Mouse (Mus musculus) midbrain, embryonic 11.5 days (tissue): ENCODE measurements at regions not wholly inside any gene's neighbourhood (a gene's known extent, or its start where the extent isn't known, plus 50 kb on each side); places are given as distances from the start of the nearest gene placed in this dataset.

Experiments
- ATAC-seq: fragments of 200-750 bp; cut with Nextera tagmentation; 2 replicates; pipeline ENCODE4 v1.8.0; 2017; ENCODE audit warnings: moderate TSS enrichment, moderate library complexity; ENCODE audit not compliant: low FRiP score
- DNase-seq: peaks from one replicate; pipeline ENCODE4 v3.0.0; 2015; ENCODE audit warnings: low spot score; ENCODE audit errors: missing footprints
- H3K27ac ChIP-seq: fragments of 300-500 bp; sonication (generic); 2 replicates; pipeline ENCODE4 v1.5.1; 2014; ENCODE audit warnings: low read depth, low read length
- H3K27me3 ChIP-seq: fragments of 300-500 bp; sonication (generic); 2 replicates; pipeline ENCODE4 v1.6.1; 2014; ENCODE audit warnings: mild to moderate bottlenecking, low read length, moderate library complexity, mixed read lengths; ENCODE audit not compliant: control insufficient read depth, insufficient read depth
- H3K36me3 ChIP-seq: fragments of 300-500 bp; sonication (generic); 2 replicates; pipeline ENCODE4 v1.6.1; 2014; ENCODE audit warnings: mild to moderate bottlenecking, low read length, moderate library complexity, mixed read lengths; ENCODE audit not compliant: control insufficient read depth, insufficient read depth
- H3K4me1 ChIP-seq: fragments of 300-500 bp; sonication (generic); 2 replicates; pipeline ENCODE4 v1.6.1; 2014; ENCODE audit warnings: low read length; ENCODE audit not compliant: control insufficient read depth, insufficient read depth
- H3K4me2 ChIP-seq: fragments of 300-500 bp; sonication (generic); 2 replicates; pipeline ENCODE4 v1.6.1; 2014; ENCODE audit warnings: mild to moderate bottlenecking, moderate library complexity
- H3K4me3 ChIP-seq: fragments of 300-500 bp; sonication (generic); 2 replicates; pipeline ENCODE4 v1.5.1; 2014; ENCODE audit warnings: low read depth, low read length
- H3K9ac ChIP-seq: fragments of 300-500 bp; sonication (generic); 2 replicates; pipeline ENCODE4 v1.6.1; 2014; ENCODE audit warnings: low read length
- H3K9me3 ChIP-seq: fragments of 300-500 bp; sonication (generic); 2 replicates; pipeline ENCODE4 v1.6.1; 2016; ENCODE audit warnings: low read length; ENCODE audit not compliant: control insufficient read depth
- WGBS: fragments of 180-500 bp; shearing (Covaris S2); extraction: QIAGEN DNeasy Blood & Tissue Kit; methylation state at CpG from one replicate; pipeline ENCODE4 v1.1.7; 2014; 5-methylcytosine and 5-hydroxymethylcytosine counted together

DNA sequence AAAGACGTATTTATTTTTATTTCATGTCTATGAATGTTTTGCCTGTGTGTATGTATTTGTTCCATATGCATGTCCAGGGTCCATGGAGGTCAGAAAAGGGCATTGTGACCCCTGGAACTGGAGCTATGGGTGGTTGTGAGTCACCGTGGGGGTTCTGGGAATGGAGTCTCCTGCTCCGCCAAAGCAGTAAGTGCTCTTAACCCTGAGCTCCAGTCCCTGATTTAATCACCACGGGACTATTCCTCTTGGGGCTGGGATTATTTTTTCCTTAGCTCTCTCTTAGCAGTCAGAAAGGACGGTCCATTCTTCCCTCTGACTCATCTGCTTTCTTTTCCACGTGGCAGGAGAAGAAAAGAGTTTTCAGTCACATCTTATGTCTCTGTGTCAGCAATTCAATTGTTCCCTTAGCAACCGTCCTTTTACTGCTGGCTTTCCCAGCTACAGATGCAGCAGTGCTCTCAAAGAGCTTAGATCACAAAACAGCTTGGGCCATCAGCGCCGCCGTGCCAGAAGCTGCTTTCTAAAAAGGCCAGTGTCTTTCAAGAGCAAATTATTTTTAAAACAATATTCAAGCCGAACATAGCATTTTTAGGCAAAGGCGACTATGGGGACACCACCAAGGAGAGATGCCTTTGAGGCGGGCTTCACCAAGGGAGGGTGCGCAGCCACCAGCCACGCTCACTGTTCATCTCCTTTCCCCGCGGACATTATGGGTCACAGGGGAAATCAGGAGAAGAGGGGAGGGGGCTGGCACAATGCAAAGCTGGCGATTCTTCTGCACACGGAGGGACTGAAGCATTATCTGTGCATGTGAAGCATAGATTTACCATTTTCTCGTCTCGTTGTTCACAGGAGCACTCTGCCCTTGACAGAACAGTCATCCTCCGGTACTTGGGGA lies 110.8 kb downstream of the Map3k7 start:
- peak overlapping the region; percentile 1; the same call in 1 of the 2 replicates for H3K4me3 ChIP-seq
- H3K36me3 ChIP-seq, result no peaks in the 10 kb centered on the region
- WGBS, result 3% methylated on average over 22 of the region's 22 CpGs
- ATAC-seq (peak; percentile 88), DNase-seq (peak; percentile 96)
- peaks cover 5% of the 10 kb centered on the region for H3K9me3 ChIP-seq
- H3K27me3 ChIP-seq, result no peaks in the 10 kb centered on the region
- peak overlapping the region; percentile 30 for H3K4me2 ChIP-seq
- peaks cover 22% of the 10 kb centered on the region for H3K4me1 ChIP-seq
- H3K9ac ChIP-seq, result peak overlapping the region; percentile 12
- peak overlapping the region; percentile 63 for H3K27ac ChIP-seq

DNA sequence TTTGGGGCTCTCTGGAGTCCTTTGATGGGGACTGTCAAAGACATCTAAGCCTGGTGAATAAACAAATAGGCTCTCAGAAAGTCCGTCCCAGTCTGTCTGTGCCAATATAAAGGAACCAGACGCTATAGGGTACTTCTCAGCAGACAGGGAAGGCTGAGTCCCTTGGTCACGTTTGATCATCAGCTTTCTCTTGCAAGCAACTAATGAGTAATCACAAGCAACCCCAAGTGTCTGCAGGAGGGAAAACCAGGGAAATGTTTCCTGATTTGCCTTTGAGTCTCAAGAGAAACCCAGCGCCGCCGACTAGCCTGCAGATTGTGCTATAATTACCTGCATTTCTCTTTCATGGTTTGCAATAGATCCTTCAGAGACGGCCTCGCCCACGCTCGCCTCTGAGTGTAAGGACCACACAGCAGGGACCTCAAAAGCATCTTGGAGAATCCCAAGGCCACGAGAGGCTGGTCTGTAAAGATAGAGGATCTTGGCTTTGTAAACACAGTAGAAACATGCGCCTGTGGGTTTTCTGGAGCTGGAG lies 112.6 kb downstream of the Map3k7 start:
- H3K4me2 ChIP-seq, result no peak overlapping the region
- no peaks in the 10 kb centered on the region for H3K36me3 ChIP-seq
- no peak for ATAC-seq
- H3K4me1 ChIP-seq, result peaks cover 22% of the 10 kb centered on the region
- no peak for DNase-seq
- no peaks in the 10 kb centered on the region for H3K9me3 ChIP-seq
- H3K4me3 ChIP-seq, result no peak overlapping the region
- H3K27ac ChIP-seq, result no peak overlapping the region; the same call in 1 of the 2 replicates
- WGBS, result 70% methylated on average over 12 of the region's 12 CpGs
- no peak overlapping the region for H3K9ac ChIP-seq
- H3K27me3 ChIP-seq, result no peaks in the 10 kb centered on the region

DNA sequence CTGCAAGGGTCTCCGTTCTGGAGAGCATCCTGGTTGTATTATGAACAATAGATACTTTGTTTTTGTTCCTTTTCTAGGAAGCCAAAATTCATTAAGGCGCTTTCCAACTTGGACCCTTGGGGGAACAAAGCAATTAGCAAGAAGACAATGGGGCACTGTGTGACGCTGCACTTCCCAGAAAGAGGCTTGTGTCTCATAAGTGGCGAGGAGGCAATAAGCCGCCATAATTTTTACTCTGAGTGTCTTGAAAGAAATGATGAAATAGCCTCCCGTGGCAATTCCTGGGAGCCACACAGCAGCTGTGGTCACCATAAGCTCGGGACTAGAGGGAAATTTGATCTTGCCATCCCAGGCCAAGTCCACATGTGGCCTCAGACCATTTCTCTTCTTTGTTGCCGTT lies 119.6 kb downstream of the Map3k7 start:
- ATAC-seq (no peak), DNase-seq (no peak)
- no peak overlapping the region for H3K9ac ChIP-seq
- 65% methylated on average over 8 of the region's 8 CpGs for WGBS
- peaks cover 2% of the 10 kb centered on the region; the same call in 1 of the 2 replicates for H3K4me1 ChIP-seq
- H3K27ac ChIP-seq, result no peak overlapping the region
- H3K4me3 ChIP-seq, result no peak overlapping the region
- H3K9me3 ChIP-seq, result no peaks in the 10 kb centered on the region
- H3K27me3 ChIP-seq, result no peaks in the 10 kb centered on the region
- no peaks in the 10 kb centered on the region for H3K36me3 ChIP-seq
- H3K4me2 ChIP-seq, result no peak overlapping the region

DNA sequence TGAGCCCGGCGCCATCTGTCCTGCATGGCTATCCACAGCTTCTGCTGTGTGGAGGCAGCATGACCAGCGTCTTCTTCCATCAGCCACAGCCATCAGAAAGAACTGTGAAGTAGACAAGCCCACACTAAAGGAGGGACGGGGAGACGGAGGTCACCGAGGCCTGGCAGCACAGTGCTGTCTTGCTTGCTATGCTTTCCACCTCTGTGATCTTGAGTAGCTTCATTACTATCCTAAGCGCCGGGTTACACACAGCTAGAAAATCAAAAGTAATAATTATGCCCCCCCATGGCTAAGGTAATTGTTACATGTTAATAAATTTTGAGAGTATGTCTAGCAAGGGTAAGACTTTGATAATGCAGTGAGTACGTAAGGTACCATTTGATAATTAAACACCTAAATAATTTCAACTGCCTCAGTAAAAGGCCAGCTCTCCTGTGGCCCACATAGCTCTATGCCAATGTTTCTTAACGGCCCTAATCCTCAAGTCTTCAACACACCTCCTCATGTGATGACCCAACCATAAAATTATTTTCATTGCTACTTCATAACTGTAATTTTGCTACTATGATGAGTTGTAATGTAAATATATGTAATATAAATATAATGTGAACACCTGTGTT lies 120.5 kb downstream of the Map3k7 start:
- Histone ChIP-seq H3K4me2 (no peak overlapping the region), H3K9me3 (no peaks in the 10 kb centered on the region), H3K9ac (no peak overlapping the region), H3K27ac (no peak overlapping the region), H3K4me3 (no peak overlapping the region), H3K27me3 (no peaks in the 10 kb centered on the region), H3K36me3 (no peaks in the 10 kb centered on the region), H3K4me1 (peaks cover 2% of the 10 kb centered on the region; the same call in 1 of the 2 replicates)
- DNase-seq, result no peak
- ATAC-seq, result no peak
- 92% methylated on average over 10 of the region's 10 CpGs for WGBS

DNA sequence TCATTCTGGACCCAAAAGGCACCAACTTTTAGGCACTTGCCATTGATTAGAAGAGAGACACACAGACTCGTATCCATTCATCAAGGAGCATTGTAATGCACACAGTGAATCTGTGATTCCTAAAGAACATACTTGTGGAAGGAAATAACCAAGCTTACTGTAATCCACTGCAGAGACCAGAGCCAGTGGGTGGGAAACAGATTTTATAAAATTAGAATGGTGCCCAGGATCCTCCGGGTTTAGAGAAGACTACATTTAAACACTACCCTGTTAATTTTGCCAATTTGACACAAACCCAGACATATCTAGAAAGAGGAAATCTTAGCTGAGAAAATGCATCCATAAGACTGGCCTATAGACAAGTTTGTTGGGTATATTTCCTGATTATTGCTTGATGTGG lies 121.1 kb downstream of the Map3k7 start:
- H3K9ac ChIP-seq, result no peak overlapping the region
- DNase-seq (no peak), ATAC-seq (no peak)
- no peaks in the 10 kb centered on the region for H3K36me3 ChIP-seq
- no peaks in the 10 kb centered on the region for H3K9me3 ChIP-seq
- H3K27me3 ChIP-seq, result no peaks in the 10 kb centered on the region
- no peak overlapping the region for H3K4me2 ChIP-seq
- no peak overlapping the region for H3K27ac ChIP-seq
- peaks cover 2% of the 10 kb centered on the region; the same call in 1 of the 2 replicates for H3K4me1 ChIP-seq
- no peak overlapping the region for H3K4me3 ChIP-seq
- 95% methylated on average over 2 of the region's 2 CpGs for WGBS

DNA sequence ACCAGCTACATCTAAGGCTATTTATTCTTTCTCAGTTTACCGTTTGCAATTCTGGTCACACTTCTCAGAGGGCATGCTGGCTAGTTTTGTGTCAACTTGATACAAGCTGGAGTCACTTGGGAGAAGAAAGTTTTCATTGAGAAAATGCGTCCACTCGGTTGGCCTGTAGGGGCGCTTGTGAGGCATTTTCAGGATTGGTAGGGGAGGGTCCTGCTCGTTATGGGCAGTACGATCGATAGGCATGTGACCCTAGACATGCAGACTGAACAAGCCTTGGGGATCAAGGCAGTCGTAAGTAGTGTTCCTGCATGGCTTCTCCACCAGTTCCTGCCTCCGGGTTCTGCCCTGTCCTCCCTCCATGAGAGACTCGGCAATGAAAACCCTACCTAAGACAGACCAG lies 127.2 kb downstream of the Map3k7 start:
- H3K4me1 ChIP-seq, result no peaks in the 10 kb centered on the region
- H3K4me3 ChIP-seq, result no peak overlapping the region
- no peak overlapping the region for H3K27ac ChIP-seq
- H3K36me3 ChIP-seq, result no peaks in the 10 kb centered on the region
- no peaks in the 10 kb centered on the region; the same call in 1 of the 2 replicates for H3K9me3 ChIP-seq
- H3K9ac ChIP-seq, result no peak overlapping the region
- WGBS, result 88% methylated on average over 10 of the region's 10 CpGs
- DNase-seq (no peak), ATAC-seq (no peak)
- no peak overlapping the region for H3K4me2 ChIP-seq
- H3K27me3 ChIP-seq, result no peaks in the 10 kb centered on the region

DNA sequence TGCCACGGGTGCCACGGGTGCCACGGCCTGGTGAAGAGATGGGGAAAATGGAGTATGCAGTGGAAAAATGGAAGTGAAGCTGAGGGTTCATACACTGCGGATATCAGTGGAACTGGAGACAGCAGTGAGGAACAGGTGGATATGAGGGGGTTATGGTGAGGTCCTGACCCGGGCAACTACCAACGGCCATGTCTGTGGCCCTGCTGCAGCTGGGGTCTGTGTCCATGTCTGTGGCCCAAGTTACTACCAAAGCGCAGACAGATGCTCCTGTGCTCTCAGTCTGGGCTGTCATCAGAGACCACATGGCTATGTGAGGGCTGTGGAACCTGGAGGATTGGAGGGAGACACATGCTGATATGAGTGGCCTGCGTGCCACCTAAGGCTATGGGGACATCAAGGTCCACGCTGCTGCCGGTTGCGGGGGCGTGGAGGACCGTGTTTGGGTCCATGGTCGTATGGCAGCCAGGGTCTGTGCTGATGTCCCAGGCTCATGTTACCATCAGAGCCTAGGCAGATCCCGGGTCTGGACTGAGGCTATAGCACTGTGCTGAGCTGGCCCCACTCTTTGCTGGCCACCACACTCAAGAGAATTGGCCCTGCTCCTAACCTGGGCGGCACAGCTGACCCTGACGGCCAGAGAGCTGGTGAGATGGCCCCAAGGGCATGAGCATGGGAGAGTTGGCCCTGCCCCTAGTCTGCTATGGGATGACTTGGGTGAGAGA lies 128.6 kb downstream of the Map3k7 start:
- H3K4me1 ChIP-seq, result no peaks in the 10 kb centered on the region
- 93% methylated on average over 17 of the region's 17 CpGs for WGBS
- H3K27ac ChIP-seq, result no peak overlapping the region
- no peaks in the 10 kb centered on the region for H3K36me3 ChIP-seq
- H3K4me2 ChIP-seq, result no peak overlapping the region
- H3K27me3 ChIP-seq, result no peaks in the 10 kb centered on the region
- no peak overlapping the region for H3K4me3 ChIP-seq
- ATAC-seq (no peak), DNase-seq (no peak)
- no peaks in the 10 kb centered on the region; the same call in 1 of the 2 replicates for H3K9me3 ChIP-seq
- H3K9ac ChIP-seq, result no peak overlapping the region

DNA sequence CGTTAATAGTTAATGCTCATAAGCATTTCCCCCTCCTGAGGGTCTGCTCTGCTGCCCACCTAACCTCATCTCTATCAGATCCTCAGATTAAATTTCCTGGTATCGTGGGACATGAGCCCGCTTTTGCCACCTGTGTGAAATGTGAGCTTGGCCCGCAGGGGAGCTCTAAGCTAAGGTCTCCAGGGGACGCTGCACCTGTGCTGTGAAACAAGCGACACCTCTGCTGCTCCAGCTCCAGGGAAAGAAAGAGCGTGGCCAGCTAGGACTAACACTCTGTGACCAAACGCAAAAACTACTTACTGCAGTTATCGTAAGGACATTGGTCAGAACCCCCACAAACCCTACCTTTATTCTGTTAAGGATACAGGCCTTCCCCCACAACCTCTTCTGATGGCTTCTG lies 134.3 kb downstream of the Map3k7 start:
- no peak for ATAC-seq
- no peaks in the 10 kb centered on the region for H3K27me3 ChIP-seq
- no peak overlapping the region for H3K4me2 ChIP-seq
- no peak overlapping the region for H3K4me3 ChIP-seq
- H3K9ac ChIP-seq, result no peak overlapping the region
- H3K27ac ChIP-seq, result no peak overlapping the region
- H3K36me3 ChIP-seq, result no peaks in the 10 kb centered on the region
- H3K4me1 ChIP-seq, result no peaks in the 10 kb centered on the region
- no peak for DNase-seq
- H3K9me3 ChIP-seq, result no peaks in the 10 kb centered on the region
- 56% methylated on average over 9 of the region's 9 CpGs for WGBS
